Mouse (Mus musculus): ENCODE measurements around the gene Leng1. TPM values are rescaled to one million over a fixed set of nuclear protein-coding genes. Genes with fewer than 3 reads are reported as not detected.

The Leng1 gene
- polyA plus RNA-seq, 1 experiment from 2014 or later, result 13.1 TPM

GRCm38 (mm10) chr7:3694076-3694948 lies 28.7 kb upstream of the Leng1 start:
- DNase-seq (ENCODE audit: low spot score), result peak; percentile 97
- Histone ChIP-seq H3K9me3 (ENCODE audit: control insufficient read depth, low read length) (no peaks in the 10 kb centered on the region), H3K27me3 (replicated peaks; ENCODE audit: control insufficient read depth, insufficient read depth, low read length) (no peaks in the 10 kb centered on the region), H3K4me3 (ENCODE audit: low read depth, low read length) (peak overlapping the region; percentile 74), H3K36me3 (ENCODE audit: control insufficient read depth, insufficient read depth, low read length) (peaks cover 37% of the 10 kb centered on the region), H3K4me2 (ENCODE audit: low read depth, low read length) (peak overlapping the region; percentile 88), H3K27ac (replicated peaks; ENCODE audit: low read depth, low read length) (peak overlapping the region; percentile 97), H3K4me1 (ENCODE audit: control insufficient read depth, insufficient read depth, low read length) (peaks cover 8% of the 10 kb centered on the region), H3K9ac (ENCODE audit: low read depth, low read length) (peak overlapping the region; percentile 87)
- peak; percentile 58 for ATAC-seq (ENCODE audit: low read depth)
- WGBS, result under 1% methylated on average over 20 of the region's 55 CpGs

DNA sequence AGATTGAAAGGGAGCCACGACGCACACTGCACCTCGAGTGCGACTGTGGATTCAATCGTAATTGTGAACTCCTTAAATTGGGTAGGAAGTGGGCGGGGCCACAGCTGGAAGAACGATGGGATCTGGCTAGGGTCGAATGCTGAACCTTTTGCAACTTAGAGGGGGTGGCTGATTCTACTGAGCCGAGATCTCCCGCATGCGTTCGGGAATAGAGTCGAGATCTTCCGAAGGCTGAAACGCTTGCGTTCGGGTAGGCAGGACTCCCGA lies 28.1 kb upstream of the Leng1 start:
- H3K9me3 ChIP-seq (ENCODE audit: control insufficient read depth, low read length), result no peaks in the 10 kb centered on the region
- H3K36me3 ChIP-seq (ENCODE audit: control insufficient read depth, insufficient read depth, low read length), result peaks cover 32% of the 10 kb centered on the region
- WGBS, result 0% methylated on average over 18 of the region's 18 CpGs
- peak overlapping the region; percentile 74 for H3K4me3 ChIP-seq (ENCODE audit: low read depth, low read length)
- no peaks in the 10 kb centered on the region for H3K27me3 ChIP-seq (replicated peaks; ENCODE audit: control insufficient read depth, insufficient read depth, low read length)
- DNase-seq (ENCODE audit: low spot score), result no peak
- no peak for ATAC-seq (ENCODE audit: low read depth)
- H3K4me1 ChIP-seq (ENCODE audit: control insufficient read depth, insufficient read depth, low read length), result peaks cover 8% of the 10 kb centered on the region
- H3K27ac ChIP-seq (replicated peaks; ENCODE audit: low read depth, low read length), result peak overlapping the region; percentile 97
- peak overlapping the region; percentile 87 for H3K9ac ChIP-seq (ENCODE audit: low read depth, low read length)
- H3K4me2 ChIP-seq (ENCODE audit: low read depth, low read length), result peak overlapping the region; percentile 88

- peak within 1 kb of the TSS; percentile 87 for H3K9ac ChIP-seq (ENCODE audit: low read depth, low read length)
- DNase-seq (ENCODE audit: low spot score), result peak; percentile 99
Measured at GRCm38 (mm10) chr7:3692987-3693808, 27.6 kb upstream of the Leng1 start, which contains the start of gene Mboat7. Gene Mboat7 (minus strand): TSS chr7:3693523.

GRCm38 (mm10) chr7:3692382-3692986 lies 26.8 kb upstream of the Leng1 start, which contains the start of gene Tsen34:
Gene Tsen34 (plus strand): TSS chr7:3692863.
- Histone ChIP-seq H3K9me3 (ENCODE audit: control insufficient read depth, low read length) (no peaks in the 10 kb centered on the region), H3K4me3 (ENCODE audit: low read depth, low read length) (peak within 1 kb of the TSS; percentile 74), H3K9ac (ENCODE audit: low read depth, low read length) (peak within 1 kb of the TSS; percentile 87), H3K4me2 (ENCODE audit: low read depth, low read length) (peak within 1 kb of the TSS; percentile 88), H3K27me3 (replicated peaks; ENCODE audit: control insufficient read depth, insufficient read depth, low read length) (no peaks in the 10 kb centered on the region), H3K4me1 (ENCODE audit: control insufficient read depth, insufficient read depth, low read length) (peaks cover 8% of the 10 kb centered on the region), H3K36me3 (ENCODE audit: control insufficient read depth, insufficient read depth, low read length) (peaks cover 30% of the 10 kb centered on the region), H3K27ac (replicated peaks; ENCODE audit: low read depth, low read length) (peak within 1 kb of the TSS; percentile 97)
- ATAC-seq (ENCODE audit: low read depth) (no peak; the same call in 1 of the 2 replicates), DNase-seq (ENCODE audit: low spot score) (no peak)
- WGBS, result under 1% methylated on average over 27 of the region's 49 CpGs

More at GRCm38 (mm10) chr7:3692987-3693808, 27.6 kb upstream of the Leng1 start, which contains the start of gene Mboat7:
- H3K27ac ChIP-seq (replicated peaks; ENCODE audit: low read depth, low read length), result peak within 1 kb of the TSS; percentile 97
- under 1% methylated on average over 54 of the region's 55 CpGs for WGBS
- peak within 1 kb of the TSS; percentile 88 for H3K4me2 ChIP-seq (ENCODE audit: low read depth, low read length)
- H3K4me1 ChIP-seq (ENCODE audit: control insufficient read depth, insufficient read depth, low read length), result peaks cover 8% of the 10 kb centered on the region
- H3K4me3 ChIP-seq (ENCODE audit: low read depth, low read length), result peak within 1 kb of the TSS; percentile 74
- peak; percentile 93 for ATAC-seq (ENCODE audit: low read depth)
- H3K9me3 ChIP-seq (ENCODE audit: control insufficient read depth, low read length), result no peaks in the 10 kb centered on the region
- H3K36me3 ChIP-seq (ENCODE audit: control insufficient read depth, insufficient read depth, low read length), result peaks cover 30% of the 10 kb centered on the region
- H3K27me3 ChIP-seq (replicated peaks; ENCODE audit: control insufficient read depth, insufficient read depth, low read length), result no peaks in the 10 kb centered on the region

- no peak for ATAC-seq (ENCODE audit: low read depth)
- Histone ChIP-seq H3K4me3 (ENCODE audit: low read depth, low read length) (peak overlapping the region; percentile 74), H3K27ac (replicated peaks; ENCODE audit: low read depth, low read length) (no peak overlapping the region), H3K9ac (ENCODE audit: low read depth, low read length) (peak overlapping the region; percentile 87), H3K4me2 (ENCODE audit: low read depth, low read length) (peak overlapping the region; percentile 88), H3K4me1 (ENCODE audit: control insufficient read depth, insufficient read depth, low read length) (peaks cover 8% of the 10 kb centered on the region), H3K27me3 (replicated peaks; ENCODE audit: control insufficient read depth, insufficient read depth, low read length) (no peaks in the 10 kb centered on the region), H3K9me3 (ENCODE audit: control insufficient read depth, low read length) (no peaks in the 10 kb centered on the region), H3K36me3 (ENCODE audit: control insufficient read depth, insufficient read depth, low read length) (peaks cover 30% of the 10 kb centered on the region)
- 30% methylated on average over 3 of the region's 3 CpGs for WGBS
- DNase-seq (ENCODE audit: low spot score), result no peak
Measured at GRCm38 (mm10) chr7:3691919-3692318, 26.3 kb upstream of the Leng1 start.

DNA sequence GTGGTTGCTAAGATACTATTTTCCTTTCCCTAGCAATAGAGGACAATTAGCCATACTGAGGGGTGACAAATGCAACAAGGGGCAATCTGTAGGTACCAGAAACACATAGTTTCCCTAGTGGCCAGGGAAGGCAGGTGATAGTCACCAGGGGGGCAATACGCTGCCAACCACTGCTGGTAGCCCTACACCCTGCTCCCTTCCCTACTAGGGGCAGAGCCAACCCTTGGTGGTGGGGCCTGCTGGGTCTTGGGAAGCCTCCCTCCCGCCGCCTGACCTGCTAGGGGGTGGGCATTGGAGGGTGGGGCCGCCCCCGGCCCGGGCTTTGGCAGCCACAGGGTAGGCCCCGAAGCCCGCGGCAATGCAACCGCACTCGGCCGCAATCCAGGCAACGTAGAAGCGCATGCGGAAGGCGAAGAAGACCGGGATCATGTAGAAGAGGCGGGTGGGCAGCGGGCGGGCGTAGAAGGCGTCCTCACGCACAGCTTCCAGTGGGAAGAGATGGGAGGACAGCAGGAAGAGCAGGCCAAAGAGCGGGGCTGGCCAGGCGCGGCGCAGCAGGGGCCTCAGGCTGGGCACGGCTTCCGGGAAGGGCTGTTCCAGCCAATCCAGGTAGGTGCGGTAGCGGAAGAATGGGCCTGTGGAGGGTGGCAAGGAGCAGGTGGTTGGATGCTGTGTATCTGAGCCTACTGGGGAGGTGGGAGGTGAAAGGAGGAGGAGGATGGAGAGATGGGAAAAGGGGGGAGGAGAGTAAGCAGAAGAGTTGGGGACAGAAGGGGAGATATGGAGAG lies 20.0 kb upstream of the Leng1 start:
- H3K4me3 ChIP-seq (ENCODE audit: low read depth, low read length), result no peak overlapping the region
- DNase-seq (ENCODE audit: low spot score), result no peak
- H3K4me2 ChIP-seq (ENCODE audit: low read depth, low read length), result no peak overlapping the region
- no peaks in the 10 kb centered on the region for H3K4me1 ChIP-seq (ENCODE audit: control insufficient read depth, insufficient read depth, low read length)
- ATAC-seq (ENCODE audit: low read depth), result no peak
- H3K9me3 ChIP-seq (ENCODE audit: control insufficient read depth, low read length), result no peaks in the 10 kb centered on the region
- H3K27me3 ChIP-seq (replicated peaks; ENCODE audit: control insufficient read depth, insufficient read depth, low read length), result no peaks in the 10 kb centered on the region
- H3K36me3 ChIP-seq (ENCODE audit: control insufficient read depth, insufficient read depth, low read length), result peaks cover 49% of the 10 kb centered on the region
- 85% methylated on average over 30 of the region's 31 CpGs for WGBS
- no peak overlapping the region for H3K27ac ChIP-seq (replicated peaks; ENCODE audit: low read depth, low read length)
- no peak overlapping the region for H3K9ac ChIP-seq (ENCODE audit: low read depth, low read length)

DNA sequence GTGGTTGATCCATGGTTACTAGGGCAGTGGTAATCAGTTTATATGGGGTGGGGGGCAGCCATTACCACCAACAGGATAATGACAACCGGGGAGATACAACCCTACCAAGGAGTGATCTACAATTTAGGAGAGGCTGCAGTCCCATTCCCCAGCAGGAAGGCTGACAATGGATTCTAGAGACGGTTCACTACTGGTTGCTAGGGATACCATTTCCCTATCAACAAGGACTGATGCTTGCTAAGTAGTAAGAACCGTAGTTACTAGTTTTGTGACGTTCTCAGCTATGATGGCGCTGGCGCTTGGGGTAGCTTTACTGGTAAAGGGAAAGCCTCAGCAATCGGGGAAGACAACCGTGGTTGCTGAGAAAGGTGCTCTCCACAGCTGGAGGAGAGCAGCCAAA lies 19.1 kb upstream of the Leng1 start:
- H3K27ac ChIP-seq (replicated peaks; ENCODE audit: low read depth, low read length), result no peak overlapping the region
- WGBS, result 87% methylated on average over 8 of the region's 8 CpGs
- H3K4me2 ChIP-seq (ENCODE audit: low read depth, low read length), result no peak overlapping the region
- no peak for ATAC-seq (ENCODE audit: low read depth)
- no peak overlapping the region for H3K4me3 ChIP-seq (ENCODE audit: low read depth, low read length)
- no peaks in the 10 kb centered on the region for H3K9me3 ChIP-seq (ENCODE audit: control insufficient read depth, low read length)
- H3K27me3 ChIP-seq (replicated peaks; ENCODE audit: control insufficient read depth, insufficient read depth, low read length), result no peaks in the 10 kb centered on the region
- no peaks in the 10 kb centered on the region for H3K4me1 ChIP-seq (ENCODE audit: control insufficient read depth, insufficient read depth, low read length)
- H3K9ac ChIP-seq (ENCODE audit: low read depth, low read length), result no peak overlapping the region
- no peak for DNase-seq (ENCODE audit: low spot score)
- H3K36me3 ChIP-seq (ENCODE audit: control insufficient read depth, insufficient read depth, low read length), result peaks cover 54% of the 10 kb centered on the region
